Mouse (Mus musculus): ENCODE measurements around the gene Arhgef9.

- TF ChIP-seq GATA1 (IDR thresholded peaks at IDR 0.05; ENCODE audit: borderline replicate concordance, low read length) (no peak), FLI1 (IDR thresholded peaks at IDR 0.05; ENCODE audit: low read length) (no peak)
These were observed at the start of gene Arhgef9 for GRCm38 (mm10) chrX:95196104-95196919.
